Mouse (Mus musculus) CH12.LX (cell line): ENCODE measurements around the gene Ube2s. TPM values are rescaled to one million over a fixed set of nuclear protein-coding genes. Genes with fewer than 3 reads are reported as not detected.

Experiments
- DNase-seq: peaks from one replicate; pipeline ENCODE4 v3.0.0-alpha.2; 2013; ENCODE audit errors: extremely low read depth
- H3K27ac ChIP-seq: 2 replicates; pipeline ENCODE4 v1.5.1; 2012; ENCODE audit warnings: low read depth, mild to moderate bottlenecking, control low read depth, moderate library complexity; ENCODE audit not compliant: insufficient read depth
- H3K27me3 ChIP-seq: replicated peaks from 2 replicates; pipeline ENCODE3; 2012; ENCODE audit warnings: inconsistent platforms
- H3K36me3 ChIP-seq, 2 experiments: replicated peaks in 1 of 2; 2 replicates each; pipeline versions ENCODE3 to v1.6.1; 2012; ENCODE audit warnings: inconsistent platforms in 1 of 2, low read length in 1 of 2, mild to moderate bottlenecking in 1 of 2, mixed read lengths in 1 of 2, moderate library complexity in 1 of 2; ENCODE audit not compliant: control insufficient read depth in 1 of 2, insufficient read depth in 1 of 2
- H3K4me1 ChIP-seq, 2 experiments: 2 replicates each; pipeline ENCODE4 v1.6.1; 2012; ENCODE audit warnings: inconsistent platforms in 1 of 2, moderate library complexity in 1 of 2; ENCODE audit not compliant: insufficient read depth in 2 of 2, control insufficient read depth in 1 of 2
- H3K4me2 ChIP-seq: 2 replicates; pipeline ENCODE4 v1.6.1; 2012; ENCODE audit warnings: low read depth, mild to moderate bottlenecking, control low read depth; ENCODE audit not compliant: poor library complexity, insufficient read depth, severe bottlenecking
- H3K4me3 ChIP-seq, 3 experiments: fragments of 150-350 bp in 1 of 3; sonication (generic) in 1 of 3; replicated peaks in 1 of 3; 2 replicates each; pipeline versions ENCODE3 to v1.5.1; 2011 to 2012; ENCODE audit warnings: low read depth in 2 of 3, low read length in 2 of 3, mild to moderate bottlenecking in 2 of 3, moderate library complexity in 2 of 3, control low read depth in 1 of 3, improper control_type of control experiment in 1 of 3, inconsistent platforms in 1 of 3, mixed read lengths in 1 of 3; ENCODE audit not compliant: poor library complexity in 1 of 3
- H3K79me2 ChIP-seq: replicated peaks from 2 replicates; pipeline ENCODE4 v1.6.1; 2012; ENCODE audit warnings: mild to moderate bottlenecking, moderate library complexity; ENCODE audit not compliant: control insufficient read depth, poor library complexity, insufficient read depth, severe bottlenecking; ENCODE audit errors: extremely low read depth
- H3K9ac ChIP-seq: 2 replicates; pipeline ENCODE4 v1.6.1; 2012; ENCODE audit warnings: low read depth, mild to moderate bottlenecking, control low read depth, moderate library complexity; ENCODE audit not compliant: insufficient read depth
- H3K9me3 ChIP-seq: replicated peaks from 2 replicates; pipeline ENCODE3; 2012; ENCODE audit warnings: low read length, inconsistent platforms, mixed read lengths
- BHLHE40 ChIP-seq: IDR thresholded peaks from 2 replicates; pipeline ENCODE4 v1.6.1; 2011; ENCODE audit warnings: mild to moderate bottlenecking, low read depth, low read length, improper control_type of control experiment
- CHD2 ChIP-seq: IDR thresholded peaks from 2 replicates; pipeline ENCODE4 v1.6.1; 2011; ENCODE audit warnings: low read length, improper control_type of control experiment
- CTCF ChIP-seq, 2 experiments: IDR thresholded peaks in 1 of 2; conservative IDR thresholded peaks in 1 of 2; 2 replicates each; pipeline ENCODE4 v1.5.1; 2011 to 2012; ENCODE audit warnings: low read depth in 2 of 2, low read length in 2 of 2, improper control_type of control experiment in 1 of 2, inconsistent platforms in 1 of 2, mild to moderate bottlenecking in 1 of 2, moderate library complexity in 1 of 2
- E2F4 ChIP-seq: IDR thresholded peaks from 2 replicates; pipeline ENCODE4 v1.6.1; 2011; ENCODE audit warnings: low read depth, low read length, improper control_type of control experiment; ENCODE audit not compliant: insufficient replicate concordance
- ELF1 ChIP-seq: IDR thresholded peaks from 2 replicates; pipeline ENCODE4 v1.6.1; 2014; ENCODE audit warnings: low read depth, mild to moderate bottlenecking, inconsistent platforms, low read length, improper control_type of control experiment
- GABPA ChIP-seq: IDR thresholded peaks from 2 replicates; pipeline ENCODE4 v1.6.1; 2012; ENCODE audit warnings: low read depth, low read length, improper control_type of control experiment, inconsistent platforms; ENCODE audit not compliant: insufficient replicate concordance
- HCFC1 ChIP-seq: IDR thresholded peaks from 2 replicates; pipeline ENCODE4 v1.6.1; 2012; ENCODE audit warnings: low read depth, mild to moderate bottlenecking, inconsistent platforms, low read length, improper control_type of control experiment
- IRF4 ChIP-seq: IDR thresholded peaks from 2 replicates; pipeline ENCODE4 v1.6.1; 2014; ENCODE audit warnings: low read depth, mild to moderate bottlenecking, inconsistent platforms, low read length, improper control_type of control experiment
- JUND ChIP-seq: conservative IDR thresholded peaks from 2 replicates; pipeline ENCODE4 v1.6.1; 2011; ENCODE audit warnings: low read depth, low read length, improper control_type of control experiment
- KAT2A ChIP-seq: IDR thresholded peaks from 2 replicates; pipeline ENCODE4 v1.6.1; 2012; ENCODE audit warnings: low read length, improper control_type of control experiment, inconsistent platforms; ENCODE audit not compliant: insufficient replicate concordance
- MAFK ChIP-seq: IDR thresholded peaks from 2 replicates; pipeline ENCODE4 v1.6.1; 2011; ENCODE audit warnings: low read length, improper control_type of control experiment; ENCODE audit not compliant: insufficient replicate concordance
- MAZ ChIP-seq: IDR thresholded peaks from 2 replicates; pipeline ENCODE4 v1.6.1; 2012; ENCODE audit warnings: low read depth, mild to moderate bottlenecking, inconsistent platforms, low read length, improper control_type of control experiment, moderate library complexity
- MEF2A ChIP-seq: IDR thresholded peaks from 2 replicates; pipeline ENCODE4 v1.6.1; 2014; ENCODE audit warnings: low read depth, mild to moderate bottlenecking, inconsistent platforms, low read length, improper control_type of control experiment, borderline replicate concordance
- MXI1 ChIP-seq: IDR thresholded peaks from 2 replicates; pipeline ENCODE4 v1.6.1; 2011; ENCODE audit warnings: mild to moderate bottlenecking, low read depth, low read length, improper control_type of control experiment
- MYC ChIP-seq: IDR thresholded peaks from 2 replicates; pipeline ENCODE4 v1.6.1; 2011; ENCODE audit warnings: low read depth, mild to moderate bottlenecking, improper control_type of control experiment, low read length
- NELFE ChIP-seq: IDR thresholded peaks from 2 replicates; pipeline ENCODE4 v1.6.1; 2011; ENCODE audit warnings: low read depth, low read length, improper control_type of control experiment
- NRF1 ChIP-seq: IDR thresholded peaks from 2 replicates; pipeline ENCODE4 v1.6.1; 2014; ENCODE audit warnings: low read depth, mild to moderate bottlenecking, inconsistent platforms, low read length, improper control_type of control experiment, moderate library complexity
- PAX5 ChIP-seq: IDR thresholded peaks from 2 replicates; pipeline ENCODE4 v1.6.1; 2012; ENCODE audit warnings: low read length, inconsistent platforms, mixed read lengths
- POLR2A ChIP-seq: IDR thresholded peaks from 2 replicates; pipeline ENCODE4 v1.6.1; 2011; ENCODE audit warnings: low read depth, mild to moderate bottlenecking, improper control_type of control experiment, low read length
- POLR2AphosphoS2 ChIP-seq: IDR thresholded peaks from 2 replicates; pipeline ENCODE4 v1.6.1; 2011; ENCODE audit warnings: low read depth, low read length, improper control_type of control experiment
- RAD21 ChIP-seq: IDR thresholded peaks from 2 replicates; pipeline ENCODE4 v1.6.1; 2011; ENCODE audit warnings: low read depth, mild to moderate bottlenecking, low read length, improper control_type of control experiment, moderate library complexity
- RCOR1 ChIP-seq: conservative IDR thresholded peaks from 2 replicates; pipeline ENCODE4 v1.6.1; 2012; ENCODE audit warnings: low read depth, mild to moderate bottlenecking, inconsistent platforms, low read length, improper control_type of control experiment
- SIN3A ChIP-seq: IDR thresholded peaks from 2 replicates; pipeline ENCODE4 v1.6.1; 2012; ENCODE audit warnings: low read length, improper control_type of control experiment, inconsistent platforms
- SMC3 ChIP-seq: IDR thresholded peaks from 2 replicates; pipeline ENCODE4 v1.6.1; 2011; ENCODE audit warnings: low read depth, low read length, improper control_type of control experiment
- TCF12 ChIP-seq: IDR thresholded peaks from 2 replicates; pipeline ENCODE4 v1.6.1; 2014; ENCODE audit warnings: low read depth, mild to moderate bottlenecking, inconsistent platforms, low read length, improper control_type of control experiment
- UBTF ChIP-seq: IDR thresholded peaks from 2 replicates; pipeline ENCODE4 v1.6.1; 2012; ENCODE audit warnings: low read depth, mild to moderate bottlenecking, inconsistent platforms, low read length, improper control_type of control experiment, moderate library complexity
- USF1 ChIP-seq: IDR thresholded peaks from 2 replicates; pipeline ENCODE4 v1.6.1; 2014; ENCODE audit warnings: low read depth, mild to moderate bottlenecking, inconsistent platforms, low read length, improper control_type of control experiment
- ZC3H11A ChIP-seq: IDR thresholded peaks from 2 replicates; pipeline ENCODE4 v1.6.1; 2012; ENCODE audit warnings: low read depth, mild to moderate bottlenecking, inconsistent platforms, low read length, improper control_type of control experiment
- ZKSCAN1 ChIP-seq: IDR thresholded peaks from 2 replicates; pipeline ENCODE4 v1.6.1; 2012; ENCODE audit warnings: low read depth, inconsistent platforms, low read length, improper control_type of control experiment, borderline replicate concordance
- ZMIZ1 ChIP-seq: IDR thresholded peaks from 2 replicates; pipeline ENCODE4 v1.6.1; 2012; ENCODE audit warnings: low read depth, mild to moderate bottlenecking, inconsistent platforms, low read length, improper control_type of control experiment
- dilution Hi-C: fragments of 300-500 bp; cut with MboI; formaldehyde crosslinking; loops from 2 replicates; pipeline ENCODE4 v1.14.3; 2020; ENCODE audit warnings: low sequenced_read_pairs; ENCODE audit not compliant: extremely low pct_unique_long_range_greater_than_20kb, extremely low pct_ligation_motif_present
- in situ Hi-C: fragments of 300-500 bp; cut with MboI; formaldehyde crosslinking; loops from 3 replicates; pipeline ENCODE4 v1.14.3; 2019; ENCODE audit warnings: low sequenced_read_pairs, low pct_ligation_motif_present, low pct_unique_long_range_greater_than_20kb, mixed read lengths
- polyA plus RNA-seq: library from polyadenylated mRNA; unstranded; fragments of >175 nt; gene quantifications from 2 replicates; pipeline ENCODE4 v1.2.1, GENCODE M21; 2012; ENCODE audit warnings: low read depth; ENCODE audit not compliant: insufficient read length
- total RNA-seq, 2 experiments: library from RNA; depleted of rRNA; stranded (reverse); fragments of 300-350 nt in 1 of 2; fragments of >200 nt in 1 of 2; gene quantifications; 2 replicates each; pipeline ENCODE4 v1.2.3; 2012 to 2014

Ube2s gene
- total and polyA plus RNA-seq, 3 experiments, result 238 to 825 (median 392) TPM

DNA sequence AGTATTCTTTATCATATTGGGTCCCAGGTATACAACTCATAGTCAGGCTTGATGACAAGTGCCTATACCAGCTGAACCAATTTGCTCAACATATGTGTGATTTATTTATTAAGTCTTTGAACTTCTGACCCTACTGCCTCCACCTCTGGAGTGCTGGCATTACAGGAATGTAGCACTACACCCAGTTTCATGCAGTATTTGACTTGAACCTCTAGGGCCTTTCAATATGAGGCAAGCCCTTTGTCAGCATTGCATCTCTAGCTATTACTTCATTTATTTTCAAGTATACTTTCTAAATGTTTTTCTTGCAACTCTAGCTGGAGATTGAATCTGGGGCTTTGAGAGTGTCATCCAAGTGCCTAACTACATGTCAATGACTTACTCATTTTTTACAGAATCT, 10.1 kb downstream of the Ube2s start:
- Histone ChIP-seq H3K4me2 (no peak overlapping the region), H3K4me1 (peaks cover 0 to 7% of the 10 kb centered on the region in 2 experiments; a peak in 1 of 4 replicates), H3K79me2 (peaks cover 1% of the 10 kb centered on the region; the same call in 1 of the 2 replicates), H3K36me3 (peaks cover 28 to 67% of the 10 kb centered on the region in 2 experiments), H3K9ac (no peak overlapping the region), H3K4me3 (no peak overlapping the region), H3K27ac (no peak overlapping the region), H3K9me3 (no peaks in the 10 kb centered on the region), H3K27me3 (no peaks in the 10 kb centered on the region)
- dilution Hi-C loops (no loop called here), in situ Hi-C loops (no loop called here)
- DNase-seq, result no peak
- TF ChIP-seq MYC (no peak), MXI1 (no peak), JUND (no peak), TCF12 (no peak), RCOR1 (no peak), PAX5 (no peak), ELF1 (no peak), RAD21 (no peak), UBTF (no peak), MAFK (no peak), HCFC1 (no peak), NELFE (no peak), KAT2A (no peak), E2F4 (no peak)

DNA sequence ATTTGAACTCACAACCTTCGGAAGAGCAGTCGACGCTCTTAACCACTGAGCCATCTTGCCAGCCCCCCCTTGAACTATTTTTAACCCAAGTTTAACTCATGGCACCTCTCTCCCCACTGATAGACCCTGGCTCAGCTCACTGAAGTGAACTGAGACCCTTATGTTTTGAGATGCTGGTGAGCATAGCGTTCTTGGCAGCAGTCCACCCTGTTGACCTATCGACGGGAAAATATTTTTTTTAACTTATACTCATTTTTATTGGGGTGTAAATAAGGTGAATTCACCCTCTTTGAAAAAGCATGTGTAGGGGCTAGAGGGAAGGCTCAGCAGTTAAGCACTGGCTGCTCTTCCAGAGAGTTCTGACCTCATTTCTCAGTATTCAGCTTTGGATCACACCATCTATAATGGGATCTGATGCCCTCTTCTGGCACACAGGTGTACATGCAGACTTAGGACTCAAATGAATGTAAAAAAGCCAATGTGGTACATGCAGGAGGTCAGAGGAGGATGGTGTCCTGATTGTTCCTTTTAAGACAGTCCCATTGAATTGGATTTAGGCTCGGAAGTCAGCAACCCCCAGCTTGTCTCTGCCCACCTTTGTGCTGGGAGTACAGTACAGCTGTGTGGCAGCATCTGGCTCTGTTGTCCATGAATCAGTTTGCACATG, 16.5 kb downstream of the Ube2s start:
- Histone ChIP-seq H3K9me3 (no peaks in the 10 kb centered on the region), H3K9ac (no peak overlapping the region), H3K79me2 (peaks cover 24% of the 10 kb centered on the region), H3K36me3 (peaks cover 39 to 55% of the 10 kb centered on the region in 2 experiments), H3K4me2 (no peak overlapping the region), H3K27ac (no peak overlapping the region), H3K4me1 (peaks cover 5 to 26% of the 10 kb centered on the region in 2 experiments; a peak in 2 of 4 replicates), H3K4me3 (no peak overlapping the region), H3K27me3 (no peaks in the 10 kb centered on the region)
- dilution Hi-C loops (no loop called here), in situ Hi-C loops (no loop called here)
- no peak for DNase-seq
- TF ChIP-seq MXI1, result peak; percentile 11; the same call in 1 of the 2 replicates
- TF ChIP-seq UBTF, result no peak
- no peak for TF ChIP-seq NRF1
- TF ChIP-seq GABPA, result no peak
- TF ChIP-seq MYC, result peak; percentile 59; the same call in 1 of the 2 replicates
- TF ChIP-seq RAD21, result peak; percentile 24
- TF ChIP-seq SMC3, result peak; percentile 44
- TF ChIP-seq POLR2A, result peak; percentile 61; the same call in 1 of the 2 replicates
- 0 out of 2 replicates have a peak, but pooled peaks have one; percentile 19 for TF ChIP-seq RCOR1
- TF ChIP-seq MEF2A, result 0 out of 2 replicates have a peak, but pooled peaks have one; percentile 12
- TF ChIP-seq BHLHE40, result no peak
- 0 out of 2 replicates have a peak, but pooled peaks have one; percentile 14 for TF ChIP-seq IRF4
- 0 out of 2 replicates have a peak, but pooled peaks have one; percentile 13 for TF ChIP-seq CHD2
- TF ChIP-seq TCF12, result 0 out of 2 replicates have a peak, but pooled peaks have one; percentile 10
- TF ChIP-seq USF1, result no peak
- TF ChIP-seq NELFE, result no peak
- TF ChIP-seq ZKSCAN1, result no peak
- TF ChIP-seq ZMIZ1, result peak; percentile 22; the same call in 1 of the 2 replicates
- no peak for TF ChIP-seq KAT2A
- TF ChIP-seq POLR2AphosphoS2, result peak; percentile 94
- 0 out of 2 replicates have a peak, but pooled peaks have one; percentile 42 for TF ChIP-seq MAZ
- no peak for TF ChIP-seq SIN3A
- peak; percentile 49 to 58 for TF ChIP-seq CTCF (conservative IDR thresholded peaks at IDR 0.05 in 1 of 2, IDR thresholded peaks at IDR 0.05 in 1 of 2; ENCODE audit: low read depth in 2 of 2, low read length in 2 of 2)
- TF ChIP-seq ZC3H11A, result no peak
